Mouse (Mus musculus): ENCODE results near the gene A4gnt. TPM values are rescaled to one million over a fixed set of nuclear protein-coding genes. Genes with fewer than 3 reads are reported as not detected.

Gene A4gnt
- polyA plus RNA-seq, 1 experiment from 2014 or later: 2.2 TPM

Other genes starting within 250 kb of the A4gnt start
- gene Mras, start 175.1 kb upstream of the A4gnt start, polyA plus RNA-seq (2015; fragmentation: Nextera tagmentation; extraction: Ambion mirVana): 8.4 and 9.5 TPM in 2 replicates
- 0.27 and 0.32 TPM in 2 replicates for gene Nme9, start 161.0 kb upstream of the A4gnt start, polyA plus RNA-seq (2015; fragmentation: Nextera tagmentation; extraction: Ambion mirVana)
- 23.4 and 24.2 TPM in 2 replicates for gene Armc8, start 43.6 kb upstream of the A4gnt start, polyA plus RNA-seq (2015; fragmentation: Nextera tagmentation; extraction: Ambion mirVana)
- gene Dbr1, start 36.7 kb upstream of the A4gnt start, polyA plus RNA-seq (2015; fragmentation: Nextera tagmentation; extraction: Ambion mirVana): 27.3 and 28.6 TPM in 2 replicates
- gene Dzip1l, start 17.0 kb downstream of the A4gnt start, polyA plus RNA-seq (2015; fragmentation: Nextera tagmentation; extraction: Ambion mirVana): 13.3 and 18.3 TPM in 2 replicates
- 362 and 520 TPM in 2 replicates for gene Cldn18, start 104.8 kb downstream of the A4gnt start, polyA plus RNA-seq (2015; fragmentation: Nextera tagmentation; extraction: Ambion mirVana)